Mouse (Mus musculus): Measurements from ENCODE around the gene Stau1.
"Not testable (repeated sequence)": the region's sequence is repeated elsewhere in the genome, so short reads cannot be mapped to it uniquely, and the experiment has no call there.

The Stau1 gene

GRCm38 (mm10) chr2:166995796-166996532 is at the start of gene Stau1:
TSS of gene Stau1 (minus strand) at chr2:166996299.
- DNase-seq (ENCODE audit: low read depth, low spot score) = peak; percentile 86

GRCm38 (mm10) chr2:167043400-167044121 is 47.5 kb upstream of the Stau1 start:
- peak; percentile 78 for DNase-seq (ENCODE audit: low read depth, low spot score)

- DNase-seq (ENCODE audit: low read depth, low spot score) = no peak
Observed at GRCm38 (mm10) chr2:167039386-167039785, 43.3 kb upstream of the Stau1 start.

GRCm38 (mm10) chr2:167038716-167039115 is 42.6 kb upstream of the Stau1 start:
- no peak for DNase-seq (ENCODE audit: low read depth, low spot score)

- DNase-seq (ENCODE audit: low read depth, low spot score) = no peak
Observed at GRCm38 (mm10) chr2:167038297-167038696, 42.2 kb upstream of the Stau1 start.

- no peak for DNase-seq (ENCODE audit: low read depth, low spot score)
Observed at GRCm38 (mm10) chr2:167037710-167038109, 41.6 kb upstream of the Stau1 start.

- DNase-seq (ENCODE audit: low read depth, low spot score) = no peak
Observed at GRCm38 (mm10) chr2:167030507-167030906, 34.4 kb upstream of the Stau1 start.

- no peak for DNase-seq (ENCODE audit: low read depth, low spot score)
Observed at GRCm38 (mm10) chr2:167028553-167028952, 32.5 kb upstream of the Stau1 start.

- no peak for DNase-seq (ENCODE audit: low read depth, low spot score)
Observed at GRCm38 (mm10) chr2:167019396-167019795, 23.3 kb upstream of the Stau1 start.

GRCm38 (mm10) chr2:167015382-167015718 is 19.3 kb upstream of the Stau1 start:
- no peak for DNase-seq (ENCODE audit: low read depth, low spot score)

GRCm38 (mm10) chr2:167014702-167015381 is 18.7 kb upstream of the Stau1 start, which contains the start of gene Ddx27:
TSS of gene Ddx27 (plus strand) at chr2:167015193.
- DNase-seq (ENCODE audit: low read depth, low spot score) = peak; percentile 79

GRCm38 (mm10) chr2:167010546-167010945 is 14.4 kb upstream of the Stau1 start:
- DNase-seq (ENCODE audit: low read depth, low spot score) = no peak

GRCm38 (mm10) chr2:167009483-167009882 is 13.4 kb upstream of the Stau1 start:
- DNase-seq (ENCODE audit: low read depth, low spot score) = no peak

GRCm38 (mm10) chr2:167007565-167007964 is 11.5 kb upstream of the Stau1 start:
- not testable (repeated sequence) for DNase-seq (ENCODE audit: low read depth, low spot score)

GRCm38 (mm10) chr2:167007001-167007491 is 10.9 kb upstream of the Stau1 start:
- no peak for DNase-seq (ENCODE audit: low read depth, low spot score)

GRCm38 (mm10) chr2:167006355-167006754 is 10.3 kb upstream of the Stau1 start:
- no peak for DNase-seq (ENCODE audit: low read depth, low spot score)

- DNase-seq (ENCODE audit: low read depth, low spot score) = peak; percentile 59
Observed at GRCm38 (mm10) chr2:167004099-167004854, 8.2 kb upstream of the Stau1 start.

GRCm38 (mm10) chr2:167001486-167001885 is 5.4 kb upstream of the Stau1 start:
- DNase-seq (ENCODE audit: low read depth, low spot score) = no peak

- DNase-seq (ENCODE audit: low read depth, low spot score) = no peak
Observed at GRCm38 (mm10) chr2:166996533-166996894, 415 bp upstream of the Stau1 start.

- no peak for DNase-seq (ENCODE audit: low read depth, low spot score)
Observed at GRCm38 (mm10) chr2:166995021-166995795, 891 bp downstream of the Stau1 start.

GRCm38 (mm10) chr2:166991945-166992344 is 4.2 kb downstream of the Stau1 start:
- no peak for DNase-seq (ENCODE audit: low read depth, low spot score)

Measured in c-Kit-negative CD71-positive TER-119-positive erythroid progenitor cells, embryonic 14.5 days (primary cell).